Mouse (Mus musculus) heart, adult 2 months (tissue): ENCODE data around the gene Cabp7.

Source experiments
- CTCF ChIP-seq: fragments of 200-600 bp; IDR thresholded peaks from 2 replicates; pipeline ENCODE4 v1.8.1; 2022; ENCODE audit warnings: antibody characterized with exemption, mild to moderate bottlenecking, moderate library complexity
- EP300 ChIP-seq: fragments of 200-500 bp; IDR thresholded peaks from 2 replicates; pipeline ENCODE4 v1.6.1; 2011; ENCODE audit warnings: low read depth, low read length, control low read depth; ENCODE audit not compliant: insufficient read depth
- POLR2A ChIP-seq: fragments of 200-500 bp; IDR thresholded peaks from 2 replicates; pipeline ENCODE4 v1.6.1; 2011; ENCODE audit warnings: mild to moderate bottlenecking, low read depth, low read length, control low read depth; ENCODE audit not compliant: insufficient read depth

GRCm38 (mm10) chr11:4771756-4772155 lies 25.2 kb upstream of the Cabp7 start:
- TF ChIP-seq POLR2A (no peak), CTCF (no peak), EP300 (no peak)
